Mouse (Mus musculus): ENCODE measurements around the gene Adgrg2.

Gene Adgrg2

GRCm38 (mm10) chrX:160390464-160390956 is at the start of gene Adgrg2:
Adgrg2 (plus strand) TSS chrX:160390690.
- DNase-seq (ENCODE audit: low read depth): no peak

GRCm38 (mm10) chrX:160350995-160351394 is 39.5 kb upstream of the Adgrg2 start:
- DNase-seq (ENCODE audit: low read depth): no peak

GRCm38 (mm10) chrX:160351967-160352677 is 38.4 kb upstream of the Adgrg2 start:
- no peak for DNase-seq (ENCODE audit: low read depth)

- DNase-seq (ENCODE audit: low read depth): peak; percentile 11
Measured at GRCm38 (mm10) chrX:160384748-160385501, 5.6 kb upstream of the Adgrg2 start.

GRCm38 (mm10) chrX:160385502-160385772 is 5.1 kb upstream of the Adgrg2 start:
- DNase-seq (ENCODE audit: low read depth): no peak

- DNase-seq (ENCODE audit: low read depth): no peak
Measured at GRCm38 (mm10) chrX:160412930-160413453, 22.5 kb downstream of the Adgrg2 start.

- no peak for DNase-seq (ENCODE audit: low read depth)
Measured at GRCm38 (mm10) chrX:160413881-160414395, 23.4 kb downstream of the Adgrg2 start.

GRCm38 (mm10) chrX:160418397-160418796 is 27.9 kb downstream of the Adgrg2 start:
- no peak for DNase-seq (ENCODE audit: low read depth)

- DNase-seq (ENCODE audit: low read depth): no peak
Measured at GRCm38 (mm10) chrX:160423737-160424136, 33.2 kb downstream of the Adgrg2 start.

- DNase-seq (ENCODE audit: low read depth): no peak
Measured at GRCm38 (mm10) chrX:160426486-160426885, 36.0 kb downstream of the Adgrg2 start.

GRCm38 (mm10) chrX:160426930-160427329 is 36.4 kb downstream of the Adgrg2 start:
- DNase-seq (ENCODE audit: low read depth): no peak

GRCm38 (mm10) chrX:160432192-160432591 is 41.7 kb downstream of the Adgrg2 start:
- DNase-seq (ENCODE audit: low read depth): no peak

- DNase-seq (ENCODE audit: low read depth): no peak
Measured at GRCm38 (mm10) chrX:160441272-160441671, 50.8 kb downstream of the Adgrg2 start.

GRCm38 (mm10) chrX:160448351-160448750 is 57.9 kb downstream of the Adgrg2 start:
- DNase-seq (ENCODE audit: low read depth): no peak

- DNase-seq (ENCODE audit: low read depth): no peak
Measured at GRCm38 (mm10) chrX:160449363-160449762, 58.9 kb downstream of the Adgrg2 start.

- no peak for DNase-seq (ENCODE audit: low read depth)
Measured at GRCm38 (mm10) chrX:160455686-160456085, 65.2 kb downstream of the Adgrg2 start.

GRCm38 (mm10) chrX:160471257-160471786 is 80.8 kb downstream of the Adgrg2 start:
- no peak for DNase-seq (ENCODE audit: low read depth)

GRCm38 (mm10) chrX:160489784-160490183 is 99.3 kb downstream of the Adgrg2 start:
- DNase-seq (ENCODE audit: low read depth): no peak

- DNase-seq (ENCODE audit: low read depth): no peak
Measured at GRCm38 (mm10) chrX:160494333-160494732, 103.8 kb downstream of the Adgrg2 start.

GRCm38 (mm10) chrX:160494921-160495320 is 104.4 kb downstream of the Adgrg2 start:
- no peak for DNase-seq (ENCODE audit: low read depth)

GRCm38 (mm10) chrX:160496473-160496872 is 106.0 kb downstream of the Adgrg2 start:
- DNase-seq (ENCODE audit: low read depth): no peak

GRCm38 (mm10) chrX:160501095-160501494 is 110.6 kb downstream of the Adgrg2 start:
- no peak for DNase-seq (ENCODE audit: low read depth)

- DNase-seq (ENCODE audit: low read depth): no peak
Measured at GRCm38 (mm10) chrX:160501687-160502047, 111.2 kb downstream of the Adgrg2 start.

Data from c-Kit-positive CD71-positive TER-119-negative erythroid progenitor cells, embryonic 14.5 days (primary cell).